In the genomic region with DNA sequence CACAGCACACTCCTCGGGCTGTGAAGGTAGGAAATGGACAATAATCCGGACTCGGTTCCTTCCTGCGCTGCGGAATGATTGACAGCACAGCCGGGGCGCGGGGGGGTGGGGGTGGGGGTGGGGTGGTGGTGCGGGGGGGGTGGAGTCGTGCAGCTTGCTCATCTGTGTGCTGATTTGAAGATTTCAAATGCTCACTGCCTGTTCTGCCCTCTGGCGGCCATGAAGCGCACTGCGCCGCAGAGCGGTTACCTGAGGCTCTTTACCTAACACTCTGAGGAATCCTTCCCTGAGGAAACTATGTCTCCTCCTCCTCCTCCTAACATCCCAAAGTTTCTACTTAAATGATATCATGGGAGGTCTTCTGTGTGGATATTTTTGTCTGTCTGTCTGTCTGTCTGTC, we compare ENCODE assay signal across 9 mouse cellular contexts. TPM values are rescaled to one million over a fixed set of nuclear protein-coding genes. Genes with fewer than 3 reads are reported as not detected.
A peak's percentile ranks its signal among the peaks of the same experiment; 100 is the strongest.
DNase-seq lines count a peak whose midpoint lies in the region; ATAC-seq and TF ChIP-seq lines count a peak whose summit lies in the region.
"Had no signal": no experiment of that assay in that cellular context is flagged by ENCODE, and none has a peak within 500 bp of the region (broad histone marks: within the 10 kb centered on the region; RNA-seq: fewer than 3 reads in every experiment).

No protein-coding gene starts in this region.

- H3K27me3 ChIP-seq in E14TG2a.4 (ENCODE audit: insufficient read depth, low read length): peaks cover 10% of the 10 kb centered on the region
- H3K27me3 ChIP-seq in embryonic facial prominence, embryonic 14.5 days (replicated peaks; ENCODE audit: control insufficient read depth, insufficient read depth, low read length): no peaks in the 10 kb centered on the region
- H3K27me3 ChIP-seq in hindbrain, embryonic 11.5 days (ENCODE audit: control insufficient read depth, insufficient read depth, low read length): no peaks in the 10 kb centered on the region

- no peak overlapping the region for H3K4me3 ChIP-seq in E14TG2a.4 (replicated peaks; ENCODE audit: low read length)
- H3K4me3 ChIP-seq in embryonic facial prominence, embryonic 14.5 days (ENCODE audit: low read depth, low read length): no peak overlapping the region
- H3K4me3 ChIP-seq in hindbrain, embryonic 11.5 days (ENCODE audit: low read depth, low read length): no peak overlapping the region

- peak overlapping the region; percentile 37 for H3K4me2 ChIP-seq in embryonic facial prominence, embryonic 14.5 days (ENCODE audit: low read depth, low read length)
- peak overlapping the region; percentile 28; the same call in 1 of the 2 replicates for H3K4me2 ChIP-seq in hindbrain, embryonic 11.5 days (replicated peaks; ENCODE audit: low read depth, low read length)

- H3K36me3 ChIP-seq in E14TG2a.4 (ENCODE audit: insufficient read depth, low read length): no peaks in the 10 kb centered on the region
- H3K36me3 ChIP-seq in embryonic facial prominence, embryonic 14.5 days (ENCODE audit: control insufficient read depth, insufficient read depth, low read length): no peaks in the 10 kb centered on the region
- H3K36me3 ChIP-seq in hindbrain, embryonic 11.5 days (ENCODE audit: control insufficient read depth, insufficient read depth, low read length): no peaks in the 10 kb centered on the region

- peaks cover 10% of the 10 kb centered on the region for H3K4me1 ChIP-seq in E14TG2a.4 (replicated peaks; ENCODE audit: low read depth, low read length)
- H3K4me1 ChIP-seq in embryonic facial prominence, embryonic 14.5 days (ENCODE audit: control insufficient read depth, insufficient read depth, low read length): no peaks in the 10 kb centered on the region; the same call in 1 of the 2 replicates
- no peaks in the 10 kb centered on the region for H3K4me1 ChIP-seq in hindbrain, embryonic 11.5 days (replicated peaks; ENCODE audit: control insufficient read depth, insufficient read depth, low read length)

- no peaks in the 10 kb centered on the region for H3K9me3 ChIP-seq in E14TG2a.4 (ENCODE audit: low read length)
- H3K9me3 ChIP-seq in embryonic facial prominence, embryonic 14.5 days (ENCODE audit: control insufficient read depth, low read length): no peaks in the 10 kb centered on the region
- no peaks in the 10 kb centered on the region for H3K9me3 ChIP-seq in hindbrain, embryonic 11.5 days (ENCODE audit: control insufficient read depth, low read length)

- ATAC-seq in embryonic facial prominence, embryonic 14.5 days (ENCODE audit: low read depth): no peak
- ATAC-seq in hindbrain, embryonic 11.5 days (ENCODE audit: low FRiP score): peak; percentile 25; the same call in 1 of the 2 replicates
- peak; percentile 78 for ATAC-seq in megakaryocyte, adult 5-6 weeks (ENCODE audit: poor library complexity, severe bottlenecking)

- 11% methylated on average over 7 of the region's 15 CpGs for WGBS in embryonic facial prominence, embryonic 14.5 days
- 11% methylated on average over 10 of the region's 15 CpGs for WGBS in hindbrain, embryonic 11.5 days

- TF ChIP-seq CTCF in E14TG2a.4 (conservative IDR thresholded peaks at IDR 0.05; ENCODE audit: low read length): peak; percentile 64

- DNase-seq in adrenal gland, postnatal 14 days: peak; percentile 73
- no peak for DNase-seq in embryonic facial prominence, embryonic 14.5 days (ENCODE audit: low spot score)
- peak; percentile 77 for DNase-seq in hindbrain, embryonic 11.5 days (ENCODE audit: low spot score)
- peak; percentile 30 to 46 for DNase-seq in layer of hippocampus, postnatal 36 days
- DNase-seq in right cerebral cortex, postnatal 14 days: peak; percentile 70
- peak; percentile 57 for DNase-seq in yolk sac, embryonic 10.5 days (ENCODE audit: low spot score)

- no peak overlapping the region for H3K27ac ChIP-seq in embryonic facial prominence, embryonic 14.5 days (replicated peaks; ENCODE audit: low read depth, low read length)
- H3K27ac ChIP-seq in hindbrain, embryonic 11.5 days (ENCODE audit: low read depth, low read length): no peak overlapping the region

- no peak overlapping the region for H3K9ac ChIP-seq in embryonic facial prominence, embryonic 14.5 days (ENCODE audit: low read depth, low read length)
- H3K9ac ChIP-seq in hindbrain, embryonic 11.5 days (ENCODE audit: low read depth, low read length): no peak overlapping the region

RNA-seq across cellular contexts. Expression of a gene that starts 6.2 kb away (rescaled TPM):
- total RNA-seq in adrenal gland, postnatal 14 days (2021): 0.30 and 0.48 TPM in 2 replicates
- 3.2 and 3.5 TPM in 2 replicates for polyA plus RNA-seq in embryonic facial prominence, embryonic 14.5 days (2014; fragmentation: Nextera tagmentation; extraction: Ambion mirVana)
- polyA plus RNA-seq in hindbrain, embryonic 11.5 days (2014; fragmentation: Nextera tagmentation; extraction: Ambion mirVana): 1.3 TPM in 2 replicates
- 1 to 10 TPM; 3.8 to 5.7 TPM for total RNA-seq in layer of hippocampus, postnatal 36 days (2021)
- not detected in 2 replicates for total RNA-seq in megakaryocyte, adult 5-6 weeks (2015)
- 0.11 TPM in 1 of 2 replicates, not detected in the other for total RNA-seq in megakaryocyte, adult 5-6 weeks (2017)

RNA-seq across cellular contexts. Expression of a gene that starts 25.7 kb away (rescaled TPM):
- total RNA-seq in adrenal gland, postnatal 14 days (2021): 1.3 and 2.3 TPM in 2 replicates
- 0.50 and 0.58 TPM in 2 replicates for polyA plus RNA-seq in embryonic facial prominence, embryonic 14.5 days (2014; fragmentation: Nextera tagmentation; extraction: Ambion mirVana)
- 0.24 and 0.68 TPM in 2 replicates for polyA plus RNA-seq in hindbrain, embryonic 11.5 days (2014; fragmentation: Nextera tagmentation; extraction: Ambion mirVana)
- total RNA-seq in layer of hippocampus, postnatal 36 days (2021): 1 to 10 TPM; 1.2 to 1.3 TPM
- total RNA-seq in megakaryocyte, adult 5-6 weeks (2015): 1.0 and 1.9 TPM in 2 replicates
- 1.6 and 2.6 TPM in 2 replicates for total RNA-seq in megakaryocyte, adult 5-6 weeks (2017)

RNA-seq across cellular contexts. Expression of a gene that starts 35.9 kb away (rescaled TPM):
- total RNA-seq in adrenal gland, postnatal 14 days (2021): not detected in 2 replicates
- not detected in 2 replicates for polyA plus RNA-seq in embryonic facial prominence, embryonic 14.5 days (2014; fragmentation: Nextera tagmentation; extraction: Ambion mirVana)
- not detected in 2 replicates for polyA plus RNA-seq in hindbrain, embryonic 11.5 days (2014; fragmentation: Nextera tagmentation; extraction: Ambion mirVana)
- total RNA-seq in layer of hippocampus, postnatal 36 days (2021): not detected
- total RNA-seq in megakaryocyte, adult 5-6 weeks (2015): not detected in 2 replicates
- not detected in 2 replicates for total RNA-seq in megakaryocyte, adult 5-6 weeks (2017)
- total RNA-seq: left cerebral cortex, postnatal 10 days had no signal
